Mouse (Mus musculus) G1E-ER4 (cell line): ENCODE results near the gene Bbs2. TPM values are rescaled to one million over a fixed set of nuclear protein-coding genes. Genes with fewer than 3 reads are reported as not detected.

Experiments used
- GATA1 ChIP-seq: IDR thresholded peaks from one replicate; pipeline ENCODE4 v1.8.0; 2012; ENCODE audit warnings: low read length, inconsistent platforms
- polyA plus RNA-seq: library from polyadenylated mRNA; stranded (reverse); fragments of >175 nt; gene quantifications from 2 replicates; pipeline ENCODE4 v1.2.3, GENCODE M21; 2012

The Bbs2 gene
- polyA plus RNA-seq, 1 experiment, result 1.6 TPM

DNA sequence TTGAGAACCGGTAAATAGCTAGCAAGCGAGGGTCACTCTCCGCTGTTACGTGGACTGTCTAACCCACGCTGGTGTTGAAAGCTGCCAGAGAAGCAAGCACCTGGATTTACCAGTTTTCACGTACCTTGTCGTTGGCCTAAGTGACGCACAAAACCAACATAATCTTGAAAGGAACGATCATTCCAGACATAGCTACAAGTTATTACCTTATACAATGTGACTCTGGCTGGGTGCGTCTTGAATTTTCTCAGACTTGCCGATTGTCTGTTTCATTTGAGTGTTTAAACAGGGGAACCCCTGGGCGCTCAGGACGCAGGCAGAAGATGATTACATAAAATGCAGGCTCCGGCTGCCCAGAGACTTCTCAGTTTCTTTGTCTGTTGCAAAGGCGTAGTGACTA, 60.9 kb downstream of the Bbs2 start:
- TF ChIP-seq GATA1, result no peak

DNA sequence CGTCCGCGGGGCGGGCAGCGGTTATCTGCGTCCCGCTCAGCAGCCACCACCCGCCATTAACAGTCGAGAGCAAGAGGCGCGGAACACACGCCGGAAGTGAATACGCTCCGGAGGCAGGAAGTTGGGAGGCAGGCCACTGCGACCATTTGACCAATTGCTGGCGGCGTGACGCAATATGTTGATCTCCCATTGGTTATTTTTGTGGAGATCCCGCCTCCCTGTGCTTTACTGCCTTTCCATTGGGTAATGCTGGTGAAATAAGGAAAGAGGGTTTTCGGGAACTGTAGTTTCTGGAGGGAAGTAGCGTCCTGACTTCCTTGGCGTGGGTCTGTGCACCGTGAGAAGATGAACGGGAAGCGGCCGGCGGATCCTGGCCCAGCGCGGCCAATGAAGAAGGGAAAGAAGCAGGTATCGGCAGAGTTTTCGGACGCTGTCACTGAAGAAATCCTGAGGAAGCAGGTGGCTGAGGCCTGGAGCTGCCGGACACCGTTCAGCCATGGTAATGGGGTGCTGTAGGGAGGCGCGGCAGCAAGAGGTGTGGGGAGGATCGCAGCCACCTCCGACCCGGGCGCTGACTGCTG, 61.7 kb downstream of the Bbs2 start, which contains the start of the genes Nudt21 and Ogfod1:
TSS of gene Nudt21 (minus strand) at position 88 of the 581 bp plus-strand sequence.
TSS of gene Ogfod1 (plus strand) at position 255 of the 581 bp plus-strand sequence.
- no peak for TF ChIP-seq GATA1

- no peak for TF ChIP-seq GATA1
Observed at GRCm38 (mm10) chr8:94035200-94035599, 63.5 kb downstream of the Bbs2 start.

- no peak for TF ChIP-seq GATA1
Observed at GRCm38 (mm10) chr8:94033601-94034000, 65.1 kb downstream of the Bbs2 start.

DNA sequence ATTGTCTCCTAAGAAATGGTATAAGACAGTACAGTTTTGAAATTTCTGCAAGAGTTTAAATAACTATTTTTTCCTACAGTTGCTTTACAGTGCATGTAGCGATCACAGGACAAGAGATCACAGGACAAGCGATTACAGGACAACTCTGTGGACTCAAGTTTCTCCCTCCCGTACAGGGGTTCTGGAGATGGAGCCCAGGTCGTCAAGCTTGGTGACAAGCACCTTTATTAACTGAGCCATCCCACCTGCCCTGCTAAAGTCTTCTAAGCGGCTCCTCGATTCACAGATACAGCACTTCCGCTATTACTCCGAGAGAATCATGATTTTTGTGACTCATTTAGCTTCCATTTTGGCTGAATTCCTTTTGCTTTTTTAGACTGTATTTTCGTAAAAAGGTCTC, 69.0 kb downstream of the Bbs2 start:
- no peak for TF ChIP-seq GATA1

GRCm38 (mm10) chr8:94023916-94024315, 74.8 kb downstream of the Bbs2 start:
- no peak for TF ChIP-seq GATA1

Other genes with a start within 250 kb of the Bbs2 start
- 22.9 and 36.4 TPM in 2 replicates for gene Amfr, start 86.1 kb downstream of the Bbs2 start, polyA plus RNA-seq
- gene Nudt21, start 61.9 kb downstream of the Bbs2 start, polyA plus RNA-seq, result 412 and 554 TPM in 2 replicates
- 8.3 and 8.8 TPM in 2 replicates for gene Ogfod1, start 61.7 kb downstream of the Bbs2 start, polyA plus RNA-seq
- gene Mt4, start 38.3 kb upstream of the Bbs2 start, polyA plus RNA-seq, result not detected in 2 replicates
- gene Mt3, start 53.7 kb upstream of the Bbs2 start, polyA plus RNA-seq, result 0.68 and 0.93 TPM in 2 replicates
- 6,255 and 9,858 TPM in 2 replicates for gene Mt2, start 73.7 kb upstream of the Bbs2 start, polyA plus RNA-seq
- 1,577 and 3,394 TPM in 2 replicates for gene Mt1, start 80.2 kb upstream of the Bbs2 start, polyA plus RNA-seq
- 6.5 and 10.0 TPM in 2 replicates for gene Nup93, start 115.6 kb upstream of the Bbs2 start, polyA plus RNA-seq
- not detected in 2 replicates for gene Slc12a3, start 230.3 kb upstream of the Bbs2 start, polyA plus RNA-seq